ENCODE assay signal across 8 mouse cellular contexts in genomic region chr19:55895807-55896420, GRCm38 (mm10).
DNase-seq lines count a peak whose midpoint lies in the region; ATAC-seq and TF ChIP-seq lines count a peak whose summit lies in the region.

No protein-coding gene starts in this region.

- H3K4me2 ChIP-seq in embryonic facial prominence, embryonic 14.5 days (ENCODE audit: low read depth, low read length) = peak overlapping the region; percentile 79
- H3K4me2 ChIP-seq in intestine, embryonic 16.5 days (ENCODE audit: low read depth, low read length) = peak overlapping the region; percentile 68
- H3K4me2 ChIP-seq in neural tube, embryonic 12.5 days (replicated peaks) = peak overlapping the region; percentile 60

- WGBS in embryonic facial prominence, embryonic 14.5 days = 19% methylated on average over 4 of the region's 4 CpGs
- WGBS in intestine, embryonic 16.5 days = 46% methylated on average over 4 of the region's 4 CpGs
- WGBS in neural tube, embryonic 12.5 days = 12% methylated on average over 4 of the region's 4 CpGs

- ATAC-seq in embryonic facial prominence, embryonic 14.5 days (ENCODE audit: low read depth) = no peak
- no peak for ATAC-seq in intestine, embryonic 16.5 days
- ATAC-seq in neural tube, embryonic 12.5 days (ENCODE audit: low FRiP score, low read depth) = no peak

- no peak for TF ChIP-seq CTCF in left cerebral cortex, adult 2 months (IDR thresholded peaks at IDR 0.05)

- H3K36me3 ChIP-seq in embryonic facial prominence, embryonic 14.5 days (ENCODE audit: control insufficient read depth, insufficient read depth, low read length) = no peaks in the 10 kb centered on the region
- H3K36me3 ChIP-seq in intestine, embryonic 16.5 days (ENCODE audit: control insufficient read depth, insufficient read depth, low read length) = no peaks in the 10 kb centered on the region
- H3K36me3 ChIP-seq in neural tube, embryonic 12.5 days = no peaks in the 10 kb centered on the region

- H3K9ac ChIP-seq in embryonic facial prominence, embryonic 14.5 days (ENCODE audit: low read depth, low read length) = peak overlapping the region; percentile 60
- H3K9ac ChIP-seq in intestine, embryonic 16.5 days (ENCODE audit: low read depth, low read length) = no peak overlapping the region
- H3K9ac ChIP-seq in neural tube, embryonic 12.5 days = no peak overlapping the region

- no peak for DNase-seq in left cerebral cortex, adult 2 months (ENCODE audit: extremely low spot score in 1 of 2, low spot score in 2 of 2)
- DNase-seq in left cerebral cortex, postnatal 14 days (ENCODE audit: low spot score in 2 of 2) = no peak
- no peak for DNase-seq in embryonic facial prominence, embryonic 14.5 days (ENCODE audit: low spot score)
- DNase-seq in urinary bladder, postnatal 4 days (ENCODE audit: low spot score in 2 of 2) = no peak
- no peak for DNase-seq in adrenal gland, adult 2 months
- no peak for DNase-seq in urinary bladder, postnatal 36 days (ENCODE audit: low spot score in 2 of 2)

- intact Hi-C loops in left cerebral cortex, adult 2 months (cut with DNase I) = loop anchor here (2.0 kb wide), 1 partner anchor 153 kb away; no protein-coding TSS in a partner anchor
- intact Hi-C loops in left cerebral cortex, postnatal 14 days (cut with DNase I) = loop anchor here (5.0 to 10.0 kb wide), 3 partner anchors 149 to 561 kb away; no protein-coding TSS in a partner anchor

- peaks cover 68% of the 10 kb centered on the region for H3K4me1 ChIP-seq in embryonic facial prominence, embryonic 14.5 days (ENCODE audit: control insufficient read depth, insufficient read depth, low read length)
- peaks cover 35% of the 10 kb centered on the region for H3K4me1 ChIP-seq in intestine, embryonic 16.5 days (ENCODE audit: control insufficient read depth, insufficient read depth, low read length)
- peaks cover 35% of the 10 kb centered on the region for H3K4me1 ChIP-seq in neural tube, embryonic 12.5 days

- no peaks in the 10 kb centered on the region for H3K9me3 ChIP-seq in embryonic facial prominence, embryonic 14.5 days (ENCODE audit: control insufficient read depth, low read length)
- no peaks in the 10 kb centered on the region for H3K9me3 ChIP-seq in intestine, embryonic 16.5 days (ENCODE audit: control insufficient read depth, low read length)
- H3K9me3 ChIP-seq in neural tube, embryonic 12.5 days = no peaks in the 10 kb centered on the region

- H3K27ac ChIP-seq in left cerebral cortex, adult 2 months = no peak overlapping the region
- H3K27ac ChIP-seq in embryonic facial prominence, embryonic 14.5 days (replicated peaks; ENCODE audit: low read depth, low read length) = peak overlapping the region; percentile 25; the same call in 1 of the 2 replicates
- no peak overlapping the region for H3K27ac ChIP-seq in intestine, embryonic 16.5 days (ENCODE audit: low read length)
- no peak overlapping the region for H3K27ac ChIP-seq in neural tube, embryonic 12.5 days

- peak overlapping the region; percentile 31; the same call in 1 of the 2 replicates for H3K4me3 ChIP-seq in left cerebral cortex, adult 2 months
- peak overlapping the region; percentile 40 for H3K4me3 ChIP-seq in embryonic facial prominence, embryonic 14.5 days (ENCODE audit: low read depth, low read length)
- peak overlapping the region; percentile 30; the same call in 1 of the 2 replicates for H3K4me3 ChIP-seq in intestine, embryonic 16.5 days (ENCODE audit: low read length)
- 0 out of 2 replicates have a peak overlapping the region, but pooled peaks have one; percentile 20 for H3K4me3 ChIP-seq in neural tube, embryonic 12.5 days

- H3K27me3 ChIP-seq in embryonic facial prominence, embryonic 14.5 days (replicated peaks; ENCODE audit: control insufficient read depth, insufficient read depth, low read length) = no peaks in the 10 kb centered on the region
- H3K27me3 ChIP-seq in intestine, embryonic 16.5 days (replicated peaks; ENCODE audit: control insufficient read depth, insufficient read depth, low read length) = no peaks in the 10 kb centered on the region
- peaks cover 21% of the 10 kb centered on the region; the same call in 1 of the 2 replicates for H3K27me3 ChIP-seq in neural tube, embryonic 12.5 days (replicated peaks)
